Mouse (Mus musculus) CD8-positive naive resting alpha-beta T cell, adult 57 days (primary cell): Measurements from ENCODE around the gene Gtpbp6. TPM values are rescaled to one million over a fixed set of nuclear protein-coding genes. Genes with fewer than 3 reads are reported as not detected.

Experiments
- total RNA-seq: library from RNA; stranded (reverse); gene quantifications from one replicate; pipeline ENCODE4 v1.2.4, GENCODE M21; 2023

Gtpbp6 gene
- total RNA-seq: 118 TPM

GRCm38 (mm10) chr5:110107581-110108304 is at the start of gene Gtpbp6:
Gene Gtpbp6 (minus strand): TSS chr5:110108197.

GRCm38 (mm10) chr5:110135293-110136086 is 27.5 kb upstream of the Gtpbp6 start, which contains the start of gene Chfr:
Gene Chfr (plus strand): TSS chr5:110135842.

GRCm38 (mm10) chr5:110109991-110110441 is 2.0 kb upstream of the Gtpbp6 start, which contains the start of gene Zfp605:
Gene Zfp605 (plus strand): TSS chr5:110110092.

GRCm38 (mm10) chr5:110099656-110100580 is 8.1 kb downstream of the Gtpbp6 start, which contains the start of gene Plcxd1:
Gene Plcxd1 (plus strand): TSS chr5:110099969.

GRCm38 (mm10) chr5:110094030-110094846 is 13.8 kb downstream of the Gtpbp6 start, which contains the start of gene Gm35315:
Gene Gm35315 (minus strand): TSS chr5:110094420.

GRCm38 (mm10) chr5:110072413-110072812 is 35.6 kb downstream of the Gtpbp6 start, which contains the start of gene Gm17655:
Gene Gm17655 (minus strand): TSS chr5:110072513.

Other genes starting within 250 kb of the Gtpbp6 start
- 18.7 TPM for gene Gm15446, start 184.8 kb downstream of the Gtpbp6 start, total RNA-seq
- gene Zfp932, start 111.7 kb downstream of the Gtpbp6 start, total RNA-seq: 22.6 TPM
- 7.0 TPM for gene Gm17655, start 35.7 kb downstream of the Gtpbp6 start, total RNA-seq
- gene Gm35315, start 13.8 kb downstream of the Gtpbp6 start, total RNA-seq: 0.67 TPM
- gene Plcxd1, start 8.2 kb downstream of the Gtpbp6 start, total RNA-seq: 0.43 TPM
- 9.0 TPM for gene Zfp605, start 1.9 kb upstream of the Gtpbp6 start, total RNA-seq
- gene Chfr, start 27.6 kb upstream of the Gtpbp6 start, total RNA-seq: 82.8 TPM
- 38.9 TPM for gene Golga3, start 68.5 kb upstream of the Gtpbp6 start, total RNA-seq
- gene Ankle2, start 122.8 kb upstream of the Gtpbp6 start, total RNA-seq: 61.2 TPM
- gene Pgam5, start 161.7 kb upstream of the Gtpbp6 start, total RNA-seq: 43.3 TPM
- 1.2 TPM for gene Pxmp2, start 178.0 kb upstream of the Gtpbp6 start, total RNA-seq
- gene Pole, start 178.1 kb upstream of the Gtpbp6 start, total RNA-seq: 9.4 TPM
- gene P2rx2, start 235.0 kb upstream of the Gtpbp6 start, total RNA-seq: 0.40 TPM
- gene Lrcol1, start 236.5 kb upstream of the Gtpbp6 start, total RNA-seq: not detected